Mouse (Mus musculus) megakaryocyte, adult 5-6 weeks (primary cell): ENCODE data around the gene Cxcl9. TPM values are rescaled to one million over a fixed set of nuclear protein-coding genes. Genes with fewer than 3 reads are reported as not detected.

Experiments used
- ATAC-seq: 2 replicates; pipeline ENCODE4 v1.8.0; 2016; ENCODE audit warnings: mild to moderate bottlenecking, inconsistent platforms; ENCODE audit not compliant: poor library complexity, severe bottlenecking
- total RNA-seq, 2 experiments: library from RNA; stranded (forward) in 1 of 2; stranded (reverse) in 1 of 2; fragments of 153-499, 151-499 nt in 1 of 2; fragments of 221-1000, 200-1000 nt in 1 of 2; gene quantifications; 2 replicates each; pipeline versions ENCODE4 v1.2.3 to v1.2.4; 2015 to 2017

Cxcl9 gene
- total RNA-seq, 2 experiments from 2014 or later = 0.45 to 10.7 TPM

GRCm38 (mm10) chr5:92345006-92345405 is 17.1 kb upstream of the Cxcl9 start:
- ATAC-seq = no peak

GRCm38 (mm10) chr5:92340606-92341005 is 12.7 kb upstream of the Cxcl9 start:
- ATAC-seq = no peak

- no peak for ATAC-seq
These were observed 8.9 kb upstream of the Cxcl9 start for GRCm38 (mm10) chr5:92336743-92337142.

GRCm38 (mm10) chr5:92332359-92332840 is 4.5 kb upstream of the Cxcl9 start:
- ATAC-seq = 0 out of 2 replicates have a peak, but pooled peaks have one; percentile 39

GRCm38 (mm10) chr5:92331635-92332338 is 3.9 kb upstream of the Cxcl9 start, which contains the start of gene Art3:
TSS of gene Art3 (plus strand) at chr5:92331827.
- ATAC-seq = peak; percentile 40

- ATAC-seq = peak; percentile 55
These were observed 3.2 kb upstream of the Cxcl9 start for GRCm38 (mm10) chr5:92331122-92331521.

- ATAC-seq = peak; percentile 26; the same call in 1 of the 2 replicates
These were observed 512 bp downstream of the Cxcl9 start for GRCm38 (mm10) chr5:92327367-92327766.

GRCm38 (mm10) chr5:92323264-92323663 is 4.6 kb downstream of the Cxcl9 start:
- ATAC-seq = no peak

- ATAC-seq = no peak
These were observed 5.3 kb downstream of the Cxcl9 start for GRCm38 (mm10) chr5:92322612-92323011.

- ATAC-seq = no peak
These were observed 6.1 kb downstream of the Cxcl9 start for GRCm38 (mm10) chr5:92321631-92322400.

- ATAC-seq = peak; percentile 73
These were observed 9.3 kb downstream of the Cxcl9 start for GRCm38 (mm10) chr5:92318596-92318995.

GRCm38 (mm10) chr5:92318119-92318518 is 9.8 kb downstream of the Cxcl9 start:
- peak; percentile 90 for ATAC-seq

- ATAC-seq = no peak
These were observed 14.1 kb downstream of the Cxcl9 start for GRCm38 (mm10) chr5:92313776-92314175.

- ATAC-seq = peak; percentile 69
These were observed 15.7 kb downstream of the Cxcl9 start for GRCm38 (mm10) chr5:92312046-92312715.

GRCm38 (mm10) chr5:92309681-92310511 is 18.0 kb downstream of the Cxcl9 start, which contains the start of gene Sdad1:
TSS of gene Sdad1 (minus strand) at chr5:92310479.
- ATAC-seq = peak; percentile 97

GRCm38 (mm10) chr5:92304291-92304690 is 23.6 kb downstream of the Cxcl9 start:
- ATAC-seq = no peak

GRCm38 (mm10) chr5:92302149-92302840 is 25.6 kb downstream of the Cxcl9 start:
- ATAC-seq = no peak

- ATAC-seq = no peak
These were observed 33.4 kb downstream of the Cxcl9 start for GRCm38 (mm10) chr5:92294525-92294924.

- peak; percentile 33; the same call in 1 of the 2 replicates for ATAC-seq
These were observed 36.0 kb downstream of the Cxcl9 start for GRCm38 (mm10) chr5:92291652-92292414.
